Mouse (Mus musculus): ENCODE results near the gene Ms4a15. TPM values are rescaled to one million over a fixed set of nuclear protein-coding genes. Genes with fewer than 3 reads are reported as not detected.

Ms4a15 gene
- polyA plus RNA-seq, 1 experiment from 2014 or later = not detected

DNA sequence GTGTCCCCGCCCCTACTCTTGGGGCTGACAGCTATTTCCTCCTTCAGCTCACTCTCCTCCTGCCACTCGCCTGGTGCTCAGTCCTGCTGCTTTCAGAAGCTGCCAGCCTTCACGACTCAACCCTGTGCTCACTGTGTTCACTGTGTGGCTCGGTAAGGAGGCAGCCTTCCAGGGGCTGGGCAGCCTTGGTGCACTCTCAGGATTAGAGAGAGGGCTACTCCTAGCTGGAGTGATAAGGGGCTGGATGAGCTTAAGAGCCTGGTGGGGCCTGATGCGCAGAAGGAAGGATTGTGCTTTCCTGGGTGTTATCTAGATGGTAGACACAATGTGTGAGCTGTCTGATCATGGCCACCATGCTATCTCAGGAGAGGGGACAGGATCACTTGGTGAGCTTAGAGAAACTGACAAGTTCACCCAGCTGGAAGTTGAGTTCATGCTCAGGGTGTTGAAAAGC lies 55.9 kb downstream of the Ms4a15 start, which contains the start of gene Ptgdr2:
Ptgdr2 (plus strand) TSS at position 51 of the 454 bp plus-strand sequence.
- H3K27me3 ChIP-seq = peaks cover 28% of the 10 kb centered on the region; the same call in 1 of the 2 replicates
- H3K4me1 ChIP-seq = peaks cover 11% of the 10 kb centered on the region
- H3K9ac ChIP-seq = no peak within 1 kb of the TSS
- no peak within 1 kb of the TSS for H3K4me2 ChIP-seq
- H3K36me3 ChIP-seq (replicated peaks) = peaks cover 6% of the 10 kb centered on the region
- no peak within 1 kb of the TSS for H3K4me3 ChIP-seq (replicated peaks)
- no peak within 1 kb of the TSS for H3K27ac ChIP-seq
- WGBS = 68% methylated on average over 5 of the region's 5 CpGs
- ATAC-seq (ENCODE audit: low FRiP score) = no peak
- 0 out of 2 replicates have a peak, but pooled peaks cover 3% of the 10 kb centered on the region for H3K9me3 ChIP-seq

DNA sequence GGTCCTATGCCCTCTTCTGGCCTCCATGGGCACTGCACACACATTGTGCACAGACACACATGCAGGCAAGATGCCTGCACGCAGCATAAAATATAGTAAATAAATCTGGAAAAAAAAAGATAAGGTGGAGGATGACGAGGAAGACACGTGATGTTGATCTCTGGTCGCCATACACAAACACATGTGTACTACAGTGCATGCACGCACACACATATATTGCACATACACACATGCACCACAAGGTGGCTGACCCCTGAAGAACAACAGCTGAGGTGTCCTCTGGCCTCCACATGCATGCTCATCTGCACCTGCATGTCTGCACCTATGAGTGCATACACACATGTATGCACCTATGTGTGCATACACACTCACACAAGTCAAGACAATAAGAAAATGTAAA lies 57.0 kb downstream of the Ms4a15 start:
- no peak overlapping the region for H3K4me3 ChIP-seq (replicated peaks)
- H3K9me3 ChIP-seq = 0 out of 2 replicates have a peak, but pooled peaks cover 3% of the 10 kb centered on the region
- WGBS = 82% methylated on average over 5 of the region's 5 CpGs
- H3K4me2 ChIP-seq = no peak overlapping the region
- ATAC-seq (ENCODE audit: low FRiP score) = no peak
- H3K27ac ChIP-seq = no peak overlapping the region
- H3K9ac ChIP-seq = no peak overlapping the region
- no peaks in the 10 kb centered on the region for H3K36me3 ChIP-seq (replicated peaks)
- H3K4me1 ChIP-seq = peaks cover 9% of the 10 kb centered on the region
- H3K27me3 ChIP-seq = peaks cover 28% of the 10 kb centered on the region; the same call in 1 of the 2 replicates

DNA sequence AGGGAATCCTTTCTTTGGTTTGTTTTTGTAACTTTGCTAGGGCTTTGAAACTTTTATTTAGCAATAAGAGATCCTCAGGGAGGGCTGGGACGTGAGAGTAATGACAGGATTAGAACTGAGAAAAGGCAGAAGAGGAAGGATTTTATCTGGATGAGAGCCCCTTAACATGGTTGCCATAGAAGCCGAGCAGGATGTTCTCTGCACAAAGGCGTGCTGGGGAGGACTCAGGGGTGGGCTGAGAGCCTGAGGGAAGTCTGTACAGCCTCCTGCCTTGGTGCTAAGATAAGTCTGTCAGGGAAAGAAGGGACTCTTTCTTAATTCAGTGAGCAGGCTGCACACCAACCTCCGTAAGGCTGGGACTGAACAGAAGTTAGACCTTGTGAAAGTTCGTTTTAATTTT lies 58.0 kb downstream of the Ms4a15 start:
- Histone ChIP-seq H3K27me3 (peaks cover 26% of the 10 kb centered on the region; the same call in 1 of the 2 replicates), H3K36me3 (replicated peaks) (no peaks in the 10 kb centered on the region), H3K4me2 (no peak overlapping the region), H3K9ac (no peak overlapping the region), H3K4me3 (replicated peaks) (no peak overlapping the region), H3K27ac (no peak overlapping the region), H3K9me3 (0 out of 2 replicates have a peak, but pooled peaks cover 3% of the 10 kb centered on the region), H3K4me1 (peaks cover 3% of the 10 kb centered on the region; the same call in 1 of the 2 replicates)
- no peak for ATAC-seq (ENCODE audit: low FRiP score)
- WGBS = 23% methylated on average over 5 of the region's 5 CpGs

DNA sequence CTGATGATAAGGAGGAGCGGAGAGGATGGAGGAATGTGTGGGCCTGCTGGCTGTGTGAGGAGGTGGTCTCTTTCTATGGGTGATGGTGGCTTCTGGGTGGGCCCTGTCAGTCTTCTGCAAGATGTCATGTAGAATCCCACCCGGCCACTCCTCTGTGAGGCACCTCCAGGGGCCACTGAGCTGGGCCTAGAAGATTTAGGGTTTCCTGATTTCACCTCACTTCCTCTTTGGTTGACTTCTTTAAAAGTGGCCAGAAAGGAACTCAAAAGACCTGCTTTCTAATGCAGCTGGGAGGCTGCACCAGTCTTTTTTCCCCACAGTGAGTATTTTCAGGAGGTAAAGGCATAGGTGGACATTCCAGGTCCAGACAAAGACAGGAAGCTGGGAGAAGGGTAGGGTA lies 62.4 kb downstream of the Ms4a15 start:
- ATAC-seq (ENCODE audit: low FRiP score) = no peak
- no peak overlapping the region for H3K4me3 ChIP-seq (replicated peaks)
- no peak overlapping the region for H3K4me2 ChIP-seq
- no peaks in the 10 kb centered on the region for H3K9me3 ChIP-seq
- no peaks in the 10 kb centered on the region for H3K36me3 ChIP-seq (replicated peaks)
- H3K27ac ChIP-seq = no peak overlapping the region
- no peak overlapping the region for H3K9ac ChIP-seq
- H3K4me1 ChIP-seq = peaks cover 8% of the 10 kb centered on the region
- H3K27me3 ChIP-seq = peaks cover 7% of the 10 kb centered on the region; the same call in 1 of the 2 replicates
- WGBS = 98% methylated on average over 2 of the region's 2 CpGs

Other genes with a start within 250 kb of the Ms4a15 start
- gene Cd6, start 163.2 kb downstream of the Ms4a15 start, polyA plus RNA-seq (2016; fragmentation: Nextera tagmentation; extraction: Ambion mirVana) = not detected in 2 replicates
- 0.12 and 0.38 TPM in 2 replicates for gene Slc15a3, start 153.5 kb downstream of the Ms4a15 start, polyA plus RNA-seq (2016; fragmentation: Nextera tagmentation; extraction: Ambion mirVana)
- 115 and 126 TPM in 2 replicates for gene Tmem132a, start 123.3 kb downstream of the Ms4a15 start, polyA plus RNA-seq (2016; fragmentation: Nextera tagmentation; extraction: Ambion mirVana)
- gene Tmem109, start 111.2 kb downstream of the Ms4a15 start, polyA plus RNA-seq (2016; fragmentation: Nextera tagmentation; extraction: Ambion mirVana) = 35.6 and 36.6 TPM in 2 replicates
- 43.3 and 49.6 TPM in 2 replicates for gene Prpf19, start 98.0 kb downstream of the Ms4a15 start, polyA plus RNA-seq (2016; fragmentation: Nextera tagmentation; extraction: Ambion mirVana)
- gene Zp1, start 72.6 kb downstream of the Ms4a15 start, polyA plus RNA-seq (2016; fragmentation: Nextera tagmentation; extraction: Ambion mirVana) = not detected in 2 replicates
- 0.08 TPM in 1 of 2 replicates, not detected in the other for gene Ptgdr2, start 56.1 kb downstream of the Ms4a15 start, polyA plus RNA-seq (2016; fragmentation: Nextera tagmentation; extraction: Ambion mirVana)
- gene Ccdc86, start 44.0 kb downstream of the Ms4a15 start, polyA plus RNA-seq (2016; fragmentation: Nextera tagmentation; extraction: Ambion mirVana) = 26.2 and 27.0 TPM in 2 replicates
- not detected in 2 replicates for gene Ms4a10, start 18.6 kb downstream of the Ms4a15 start, polyA plus RNA-seq (2016; fragmentation: Nextera tagmentation; extraction: Ambion mirVana)
- not detected in 2 replicates for gene Ms4a18, start 24.8 kb upstream of the Ms4a15 start, polyA plus RNA-seq (2016; fragmentation: Nextera tagmentation; extraction: Ambion mirVana)
- gene Ms4a8a, start 87.9 kb upstream of the Ms4a15 start, polyA plus RNA-seq (2016; fragmentation: Nextera tagmentation; extraction: Ambion mirVana) = not detected in 2 replicates
- not detected in 2 replicates for gene 1700017D01Rik, start 137.6 kb upstream of the Ms4a15 start, polyA plus RNA-seq (2016; fragmentation: Nextera tagmentation; extraction: Ambion mirVana)
- not detected in 2 replicates for gene 1700025F22Rik, start 172.1 kb upstream of the Ms4a15 start, polyA plus RNA-seq (2016; fragmentation: Nextera tagmentation; extraction: Ambion mirVana)
- gene Ms4a13, start 203.5 kb upstream of the Ms4a15 start, polyA plus RNA-seq (2016; fragmentation: Nextera tagmentation; extraction: Ambion mirVana) = not detected in 2 replicates
- not detected in 2 replicates for gene Ms4a12, start 239.2 kb upstream of the Ms4a15 start, polyA plus RNA-seq (2016; fragmentation: Nextera tagmentation; extraction: Ambion mirVana)

All from forebrain, embryonic 12.5 days (tissue).